ENCODE assay signal across 7 mouse cellular contexts in the genomic region with DNA sequence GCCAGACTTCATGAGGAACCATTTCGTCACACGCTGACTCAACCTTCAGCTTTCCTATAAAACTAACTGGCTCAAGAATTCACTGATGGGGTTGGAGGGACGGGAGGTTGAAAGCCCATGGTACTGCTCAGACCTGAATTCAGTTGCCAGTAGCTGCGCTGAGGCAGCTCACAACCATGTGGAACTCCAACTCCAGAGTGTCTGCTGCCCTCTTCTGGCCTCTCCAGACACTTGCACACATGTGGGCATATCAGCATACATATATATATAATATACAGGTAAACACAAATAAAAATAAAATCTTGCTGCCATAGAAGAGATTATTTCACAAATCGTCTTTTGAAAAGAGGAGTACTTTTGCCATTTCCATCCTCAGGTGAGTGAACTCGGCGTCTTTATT. TPM values are rescaled to one million over a fixed set of nuclear protein-coding genes. Genes with fewer than 3 reads are reported as not detected.
A peak's percentile ranks its signal among the peaks of the same experiment; 100 is the strongest.
DNase-seq lines count a peak whose midpoint lies in the region; ATAC-seq and TF ChIP-seq lines count a peak whose summit lies in the region.

No protein-coding gene starts in this region.

- H3K4me2 ChIP-seq in forebrain, embryonic 15.5 days (replicated peaks), result no peak overlapping the region

- H3K27ac ChIP-seq in layer of hippocampus, adult 2 months, result no peak overlapping the region
- H3K27ac ChIP-seq in forebrain, embryonic 15.5 days (replicated peaks), result no peak overlapping the region

- no peak overlapping the region for H3K9ac ChIP-seq in forebrain, embryonic 15.5 days (replicated peaks)

- TF ChIP-seq CTCF in layer of hippocampus, adult 2 months (conservative IDR thresholded peaks at IDR 0.05), result peak; percentile 65

- H3K36me3 ChIP-seq in splenic B cell, adult 2 months (ENCODE audit: control insufficient read depth, insufficient read depth, low read length, poor library complexity, severe bottlenecking), result no peaks in the 10 kb centered on the region
- H3K36me3 ChIP-seq in forebrain, embryonic 15.5 days, result no peaks in the 10 kb centered on the region

- H3K9me3 ChIP-seq in forebrain, embryonic 15.5 days, result no peaks in the 10 kb centered on the region

- ATAC-seq in forebrain, embryonic 15.5 days (replicated peaks), result no peak

- H3K27me3 ChIP-seq in splenic B cell, adult 2 months (ENCODE audit: control insufficient read depth, insufficient read depth, low read length, poor library complexity, severe bottlenecking), result no peaks in the 10 kb centered on the region
- no peaks in the 10 kb centered on the region for H3K27me3 ChIP-seq in forebrain, embryonic 15.5 days

- no peak for DNase-seq in layer of hippocampus, adult 2 months (ENCODE audit: low spot score in 2 of 2)
- no peak for DNase-seq in layer of hippocampus, postnatal 25 days (ENCODE audit: extremely low spot score in 1 of 2, low spot score in 1 of 2)
- DNase-seq in WW6 (ENCODE audit: low read depth, low spot score), result peak; percentile 56
- peak; percentile 54 for DNase-seq in kidney, adult 9 months
- DNase-seq in splenic B cell, adult 2 months (ENCODE audit: low read depth, low spot score), result peak; percentile 69
- DNase-seq in urinary bladder, postnatal 36 days (ENCODE audit: low spot score in 2 of 2), result no peak

- H3K4me1 ChIP-seq in forebrain, embryonic 15.5 days, result no peaks in the 10 kb centered on the region

- WGBS in forebrain, embryonic 15.5 days, result 72% methylated on average over 7 of the region's 7 CpGs

- no peak overlapping the region for H3K4me3 ChIP-seq in layer of hippocampus, adult 2 months
- no peak overlapping the region for H3K4me3 ChIP-seq in forebrain, embryonic 15.5 days

RNA-seq across cellular contexts. Expression of a gene that starts 40.0 kb away (rescaled TPM):
- not detected for total RNA-seq in layer of hippocampus, adult 2 months (2021)
- not detected for total RNA-seq in layer of hippocampus, postnatal 25 days (2021)
- polyA plus RNA-seq in forebrain, embryonic 15.5 days (2015; fragmentation: Nextera tagmentation; extraction: Ambion mirVana), result not detected in 2 replicates

RNA-seq across cellular contexts. Expression of a gene that starts 52.0 kb away (rescaled TPM):
- total RNA-seq in layer of hippocampus, adult 2 months (2021), result 10 to 100 TPM; 18.3 to 20.3 TPM
- 10 to 100 TPM; 16.4 to 17.6 TPM for total RNA-seq in layer of hippocampus, postnatal 25 days (2021)
- 8.8 and 8.9 TPM in 2 replicates for polyA plus RNA-seq in forebrain, embryonic 15.5 days (2015; fragmentation: Nextera tagmentation; extraction: Ambion mirVana)

Comparison
In these comparisons a context has a peak if more than half of its experiments do, and no peak if none do; other contexts are left out.
1. DNase-seq: peak in WW6 (single experiment), kidney, adult 9 months (single experiment) and splenic B cell, adult 2 months (single experiment); none in layer of hippocampus, adult 2 months (0 of 2), layer of hippocampus, postnatal 25 days (0 of 2) and urinary bladder, postnatal 36 days (0 of 2).